Mouse (Mus musculus) T-helper 2 cell (primary cell): ENCODE measurements around the gene Gm20920.
"Not testable (repeated sequence)": the region's sequence is repeated elsewhere in the genome, so short reads cannot be mapped to it uniquely, and the experiment has no call there.

Experiments
- in situ Hi-C: fragments of 300-600 bp; cut with MboI, MseI; formaldehyde crosslinking; loops from one replicate; pipeline ENCODE4 v1.15.1; 2025; ENCODE audit warnings: high pct_unique_total_duplicates

Gm20920 gene

GRCm38 (mm10) chrY:51851820-51852219, at the start of gene Gm20920:
Gene Gm20920, plus strand, starts transcription at chrY:51852120.
- in situ Hi-C loops = not testable (repeated sequence)
